Mouse (Mus musculus) CH12.LX (cell line): ENCODE data around the gene Myo19.

Source experiments
- CHD2 ChIP-seq: IDR thresholded peaks from 2 replicates; pipeline ENCODE4 v1.6.1; 2011; ENCODE audit warnings: low read length, improper control_type of control experiment
- CTCF ChIP-seq, 2 experiments: IDR thresholded peaks in 1 of 2; conservative IDR thresholded peaks in 1 of 2; 2 replicates each; pipeline ENCODE4 v1.5.1; 2011 to 2012; ENCODE audit warnings: low read depth in 2 of 2, low read length in 2 of 2, improper control_type of control experiment in 1 of 2, inconsistent platforms in 1 of 2, mild to moderate bottlenecking in 1 of 2, moderate library complexity in 1 of 2
- NELFE ChIP-seq: IDR thresholded peaks from 2 replicates; pipeline ENCODE4 v1.6.1; 2011; ENCODE audit warnings: low read depth, low read length, improper control_type of control experiment
- USF2 ChIP-seq: conservative IDR thresholded peaks from 2 replicates; pipeline ENCODE4 v1.6.1; 2011; ENCODE audit warnings: low read depth, low read length, improper control_type of control experiment

DNA sequence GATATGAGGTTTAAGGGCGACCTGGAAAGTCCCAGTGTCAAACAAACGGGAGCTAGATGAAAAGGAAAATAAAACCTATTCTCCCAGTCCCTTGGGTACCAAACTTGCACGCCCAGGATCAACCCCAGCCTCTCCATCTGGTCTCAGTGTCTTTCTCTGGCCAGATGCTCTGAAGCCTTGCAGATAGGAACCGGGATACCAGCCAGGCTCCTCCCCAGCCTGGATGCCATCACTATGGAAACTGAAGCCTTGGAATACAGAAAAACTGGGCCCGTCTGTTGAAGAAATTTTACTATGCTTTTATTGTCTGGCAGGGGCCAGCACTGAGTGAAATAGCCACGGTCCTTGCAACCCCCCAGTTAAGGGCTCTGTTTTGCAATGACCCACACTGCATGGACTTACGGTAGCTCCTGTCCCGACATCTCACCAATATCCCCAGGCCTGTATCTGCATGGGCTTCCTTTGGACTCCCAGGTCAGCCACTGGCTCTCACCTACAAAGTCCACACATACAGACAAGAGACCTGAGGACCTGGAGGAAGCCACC lies 59.6 kb downstream of the Myo19 start:
- TF ChIP-seq NELFE (no peak), USF2 (no peak), CTCF (conservative IDR thresholded peaks at IDR 0.05 in 1 of 2, IDR thresholded peaks at IDR 0.05 in 1 of 2; ENCODE audit: low read depth in 2 of 2, low read length in 2 of 2) (no peak), CHD2 (no peak)
